Mouse (Mus musculus): Measurements from ENCODE around the gene Cxcl10. TPM values are rescaled to one million over a fixed set of nuclear protein-coding genes. Genes with fewer than 3 reads are reported as not detected.
"Not testable (repeated sequence)": the region's sequence is repeated elsewhere in the genome, so short reads cannot be mapped to it uniquely, and the experiment has no call there.

The Cxcl10 gene
- polyA plus RNA-seq, 1 experiment from 2014 or later = 6.6 TPM

DNA sequence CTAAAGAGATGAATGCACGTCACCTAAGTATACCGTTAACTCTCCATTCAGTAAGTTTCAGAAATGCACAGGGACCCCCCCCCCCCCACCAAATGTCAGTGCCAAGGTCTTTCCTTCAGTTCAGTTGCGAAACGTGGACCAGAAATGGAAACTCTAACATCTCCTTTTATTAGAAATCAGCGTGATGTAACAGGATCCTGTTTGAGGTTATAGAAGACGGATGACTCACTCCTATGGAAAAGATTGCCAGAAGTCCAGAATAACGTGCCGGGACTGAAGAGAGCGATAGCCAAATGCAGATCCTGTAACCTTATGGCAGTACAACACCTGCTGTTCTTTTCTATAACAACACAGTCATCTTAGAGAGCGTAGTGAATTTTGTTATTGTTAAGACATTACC, 19.7 kb upstream of the Cxcl10 start:
- no peak overlapping the region for H3K4me3 ChIP-seq
- no peak overlapping the region for H3K9ac ChIP-seq
- no peak for ATAC-seq
- H3K36me3 ChIP-seq = no peaks in the 10 kb centered on the region
- H3K4me2 ChIP-seq = no peak overlapping the region
- no peak overlapping the region for H3K27ac ChIP-seq
- peaks cover 6% of the 10 kb centered on the region; the same call in 1 of the 2 replicates for H3K27me3 ChIP-seq (replicated peaks)
- peaks cover 14% of the 10 kb centered on the region for H3K4me1 ChIP-seq
- H3K9me3 ChIP-seq (replicated peaks) = no peaks in the 10 kb centered on the region
- WGBS (ENCODE audit: insufficient replicate concordance) = 53% methylated on average over 10 of the region's 10 CpGs

DNA sequence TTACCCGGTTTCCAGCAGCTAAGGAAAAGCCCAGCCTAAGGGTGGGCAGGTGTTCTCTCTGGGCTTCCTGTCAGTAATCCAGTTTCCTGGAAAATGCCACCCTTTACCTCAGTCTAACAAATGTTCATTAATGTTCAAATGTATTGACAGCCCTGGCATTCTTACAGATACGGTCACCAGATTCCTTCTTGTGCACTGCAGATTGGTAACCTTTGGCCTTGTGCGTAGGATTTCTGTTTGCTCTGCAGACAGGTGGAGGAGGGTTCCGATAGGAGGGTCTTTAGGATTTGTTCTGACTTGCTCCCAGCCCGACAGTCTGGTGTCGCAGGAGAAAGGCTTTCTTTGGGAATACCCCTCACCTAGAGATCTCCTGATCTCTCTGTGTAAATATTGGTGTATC, 17.9 kb upstream of the Cxcl10 start:
- peaks cover 10% of the 10 kb centered on the region; the same call in 1 of the 2 replicates for H3K27me3 ChIP-seq (replicated peaks)
- no peaks in the 10 kb centered on the region for H3K9me3 ChIP-seq (replicated peaks)
- H3K4me2 ChIP-seq = no peak overlapping the region
- H3K9ac ChIP-seq = no peak overlapping the region
- H3K4me3 ChIP-seq = no peak overlapping the region
- H3K36me3 ChIP-seq = no peaks in the 10 kb centered on the region
- 65% methylated on average over 6 of the region's 6 CpGs for WGBS (ENCODE audit: insufficient replicate concordance)
- no peak for ATAC-seq
- H3K27ac ChIP-seq = no peak overlapping the region; the same call in 1 of the 2 replicates
- H3K4me1 ChIP-seq = peaks cover 8% of the 10 kb centered on the region

DNA sequence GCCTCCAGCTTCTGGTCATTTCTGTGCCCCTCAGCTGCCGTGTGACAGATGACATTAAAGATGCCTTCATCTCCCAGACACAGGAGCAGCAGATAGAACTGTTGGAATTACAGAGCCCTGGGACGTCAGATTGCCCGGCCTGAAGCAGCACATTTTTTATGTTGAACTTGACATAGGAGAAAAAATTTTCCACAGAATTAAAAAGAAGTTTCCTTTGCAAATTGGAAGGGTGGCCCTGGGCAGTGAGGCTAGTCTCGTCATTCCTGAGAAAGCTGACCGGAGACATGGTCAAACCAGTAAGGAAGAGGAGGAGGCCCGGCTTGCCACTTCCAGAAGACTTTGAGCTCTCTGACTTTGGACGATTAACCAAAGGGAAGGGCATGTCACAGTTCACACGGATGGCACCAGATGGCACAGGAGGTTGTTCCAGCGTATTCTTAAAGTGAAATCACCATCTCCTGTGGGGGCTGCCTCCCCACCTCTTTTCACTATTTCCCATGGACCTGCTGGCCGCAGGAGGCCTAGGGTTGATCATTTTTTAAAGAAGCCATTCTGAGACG, 16.5 kb upstream of the Cxcl10 start:
- Histone ChIP-seq H3K4me3 (no peak overlapping the region), H3K27ac (no peak overlapping the region), H3K9me3 (replicated peaks) (no peaks in the 10 kb centered on the region), H3K9ac (no peak overlapping the region), H3K4me1 (peaks cover under 1% of the 10 kb centered on the region; the same call in 1 of the 2 replicates), H3K36me3 (no peaks in the 10 kb centered on the region), H3K4me2 (no peak overlapping the region), H3K27me3 (replicated peaks) (peaks cover 10% of the 10 kb centered on the region; the same call in 1 of the 2 replicates)
- 70% methylated on average over 11 of the region's 11 CpGs for WGBS (ENCODE audit: insufficient replicate concordance)
- no peak for ATAC-seq

GRCm38 (mm10) chr5:92364011-92364410, 15.3 kb upstream of the Cxcl10 start:
- Histone ChIP-seq H3K9ac (no peak overlapping the region), H3K36me3 (no peaks in the 10 kb centered on the region), H3K4me1 (no peaks in the 10 kb centered on the region), H3K4me3 (no peak overlapping the region), H3K9me3 (replicated peaks) (no peaks in the 10 kb centered on the region), H3K27ac (no peak overlapping the region), H3K27me3 (replicated peaks) (peaks cover 10% of the 10 kb centered on the region; the same call in 1 of the 2 replicates), H3K4me2 (no peak overlapping the region)
- no peak for ATAC-seq
- 73% methylated on average over 5 of the region's 5 CpGs for WGBS (ENCODE audit: insufficient replicate concordance)

DNA sequence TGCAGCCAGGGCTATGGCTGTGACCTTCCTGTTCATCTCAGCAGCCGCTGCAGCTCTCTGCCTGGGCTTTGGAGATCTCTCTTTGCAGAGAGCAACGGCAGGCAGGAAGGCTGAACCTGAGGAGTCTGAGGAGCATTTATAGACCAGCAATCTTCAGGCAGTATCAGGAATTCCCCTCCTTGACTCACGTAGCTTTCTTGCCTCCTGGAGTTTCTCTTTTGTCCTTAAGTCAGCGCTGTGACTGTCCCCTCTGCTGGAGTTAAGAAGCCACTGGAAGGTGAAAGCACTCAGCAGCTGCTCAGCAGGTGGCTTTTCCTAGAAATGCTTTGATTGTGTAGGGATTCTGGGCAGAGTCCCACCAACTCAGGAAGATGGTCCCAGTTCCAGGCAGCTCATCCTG, 14.5 kb upstream of the Cxcl10 start:
- 16% methylated on average over 4 of the region's 4 CpGs for WGBS (ENCODE audit: insufficient replicate concordance)
- peaks cover 10% of the 10 kb centered on the region; the same call in 1 of the 2 replicates for H3K27me3 ChIP-seq (replicated peaks)
- no peaks in the 10 kb centered on the region for H3K36me3 ChIP-seq
- 0 out of 2 replicates have a peak, but pooled peaks cover under 1% of the 10 kb centered on the region for H3K4me1 ChIP-seq
- H3K4me3 ChIP-seq = no peak overlapping the region
- H3K27ac ChIP-seq = no peak overlapping the region
- H3K4me2 ChIP-seq = no peak overlapping the region
- H3K9me3 ChIP-seq (replicated peaks) = no peaks in the 10 kb centered on the region
- ATAC-seq = no peak
- H3K9ac ChIP-seq = no peak overlapping the region

DNA sequence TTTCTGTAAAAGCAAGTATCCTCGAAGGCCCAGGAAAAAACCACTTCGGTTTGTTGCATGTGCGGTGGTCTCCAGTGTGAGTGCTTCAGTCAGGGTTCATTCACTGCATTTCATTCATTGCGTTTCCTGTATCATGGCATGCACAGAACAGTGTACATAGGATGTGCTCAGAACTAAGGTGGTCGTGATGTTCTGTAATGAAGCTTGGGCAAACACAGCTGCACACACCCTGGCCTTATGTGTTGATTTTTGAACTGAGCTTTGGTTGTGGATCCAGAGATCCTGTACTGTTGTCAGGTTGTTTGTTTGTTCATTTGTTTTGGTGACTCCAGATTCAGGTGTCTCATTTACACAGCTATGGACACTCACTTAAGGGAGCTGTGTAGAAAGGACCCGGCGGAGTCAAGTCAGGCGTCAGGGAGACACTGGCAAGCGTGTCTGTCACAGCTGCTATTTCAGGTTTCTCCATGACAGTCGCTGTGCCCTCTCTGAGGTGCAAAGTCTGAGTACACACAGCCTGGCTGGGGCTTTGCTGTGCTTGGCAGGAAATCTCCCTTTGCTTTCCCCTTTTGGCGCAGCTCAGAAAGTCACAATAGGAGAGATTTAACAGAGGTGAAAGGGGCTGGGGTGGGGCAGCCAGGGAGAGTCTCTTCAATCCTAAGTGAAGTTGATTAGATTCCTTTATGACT, 10.2 kb upstream of the Cxcl10 start:
- Histone ChIP-seq H3K4me3 (no peak overlapping the region), H3K9me3 (replicated peaks) (no peaks in the 10 kb centered on the region), H3K27me3 (replicated peaks) (peaks cover 10% of the 10 kb centered on the region; the same call in 1 of the 2 replicates), H3K27ac (no peak overlapping the region), H3K4me1 (peaks cover 4% of the 10 kb centered on the region; the same call in 1 of the 2 replicates), H3K36me3 (no peaks in the 10 kb centered on the region), H3K4me2 (no peak overlapping the region), H3K9ac (no peak overlapping the region)
- 0 out of 2 replicates have a peak, but pooled peaks have one; percentile 54 for ATAC-seq
- 58% methylated on average over 11 of the region's 11 CpGs for WGBS (ENCODE audit: insufficient replicate concordance)

DNA sequence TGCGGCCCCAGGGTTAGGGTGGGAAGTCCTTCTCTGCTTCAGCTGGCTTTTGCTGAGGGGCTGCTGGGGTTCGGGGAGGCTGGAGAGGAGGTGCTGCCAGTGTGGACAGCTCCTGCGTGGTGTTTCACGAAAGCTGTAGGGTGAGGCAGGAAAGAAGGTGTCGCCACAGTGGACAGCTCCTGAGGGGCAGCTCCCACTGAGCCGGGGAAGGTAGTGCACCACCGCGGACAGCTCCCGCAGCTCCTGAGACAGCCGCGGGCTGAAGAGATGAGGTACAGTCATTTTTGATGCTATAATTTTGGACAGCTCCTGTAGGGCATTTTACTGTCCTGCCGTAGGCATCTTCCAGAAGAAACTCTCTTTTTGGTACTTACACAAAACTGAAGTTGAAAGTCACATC, 9.3 kb upstream of the Cxcl10 start:
- Histone ChIP-seq H3K9ac (no peak overlapping the region), H3K4me1 (peaks cover 5% of the 10 kb centered on the region), H3K9me3 (replicated peaks) (no peaks in the 10 kb centered on the region), H3K36me3 (no peaks in the 10 kb centered on the region), H3K4me2 (no peak overlapping the region), H3K27me3 (replicated peaks) (peaks cover 7% of the 10 kb centered on the region; the same call in 1 of the 2 replicates), H3K27ac (no peak overlapping the region), H3K4me3 (no peak overlapping the region)
- WGBS (ENCODE audit: insufficient replicate concordance) = 23% methylated on average over 12 of the region's 12 CpGs
- no peak for ATAC-seq

DNA sequence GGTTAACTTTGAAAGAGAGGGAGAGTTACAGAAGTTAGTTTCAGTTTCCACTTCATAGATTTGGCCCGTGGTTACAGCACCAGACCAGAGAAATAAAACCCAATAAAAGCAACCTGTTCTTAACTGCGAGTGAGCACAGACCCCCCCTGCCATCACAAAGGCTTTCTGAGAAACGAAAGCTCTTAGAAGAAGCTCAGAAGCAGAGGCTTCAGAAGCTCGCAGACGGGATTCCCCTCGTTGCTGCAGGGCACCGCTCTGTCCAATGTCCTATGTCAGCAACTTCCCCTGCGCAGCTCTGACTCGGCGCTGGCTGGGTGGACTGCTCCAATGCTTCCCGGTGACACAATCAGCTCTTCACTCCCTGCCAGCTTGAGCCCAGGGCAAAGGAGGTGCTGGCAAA, 4.8 kb upstream of the Cxcl10 start:
- H3K4me1 ChIP-seq = peaks cover 19% of the 10 kb centered on the region
- ATAC-seq = peak; percentile 33; the same call in 1 of the 2 replicates
- WGBS (ENCODE audit: insufficient replicate concordance) = 22% methylated on average over 11 of the region's 11 CpGs
- no peak overlapping the region for H3K27ac ChIP-seq
- peak overlapping the region; percentile 37 for H3K4me3 ChIP-seq
- no peaks in the 10 kb centered on the region for H3K36me3 ChIP-seq
- no peak overlapping the region for H3K9ac ChIP-seq
- peak overlapping the region; percentile 57 for H3K4me2 ChIP-seq
- peaks cover 6% of the 10 kb centered on the region; the same call in 1 of the 2 replicates for H3K27me3 ChIP-seq (replicated peaks)
- no peaks in the 10 kb centered on the region for H3K9me3 ChIP-seq (replicated peaks)

GRCm38 (mm10) chr5:92352716-92353115, 4.0 kb upstream of the Cxcl10 start:
- H3K36me3 ChIP-seq; H3K9ac ChIP-seq; ATAC-seq; H3K27ac ChIP-seq; H3K4me3 ChIP-seq; H3K9me3 ChIP-seq (replicated peaks): not testable (repeated sequence)
- 65% methylated on average over 4 of the region's 4 CpGs for WGBS (ENCODE audit: insufficient replicate concordance)
- Histone ChIP-seq H3K4me2 (peak overlapping the region; percentile 57), H3K4me1 (peaks cover 21% of the 10 kb centered on the region), H3K27me3 (replicated peaks) (peaks cover 12% of the 10 kb centered on the region)

GRCm38 (mm10) chr5:92349731-92350130, 1.0 kb upstream of the Cxcl10 start:
- WGBS (ENCODE audit: insufficient replicate concordance) = 72% methylated on average over 7 of the region's 7 CpGs
- no peak overlapping the region for H3K4me3 ChIP-seq
- H3K36me3 ChIP-seq = no peaks in the 10 kb centered on the region
- H3K9me3 ChIP-seq (replicated peaks) = no peaks in the 10 kb centered on the region
- peaks cover 21% of the 10 kb centered on the region for H3K4me1 ChIP-seq
- no peak for ATAC-seq
- H3K27ac ChIP-seq = no peak overlapping the region
- H3K27me3 ChIP-seq (replicated peaks) = peaks cover 13% of the 10 kb centered on the region
- no peak overlapping the region for H3K9ac ChIP-seq
- 0 out of 2 replicates have a peak overlapping the region, but pooled peaks have one; percentile 53 for H3K4me2 ChIP-seq

DNA sequence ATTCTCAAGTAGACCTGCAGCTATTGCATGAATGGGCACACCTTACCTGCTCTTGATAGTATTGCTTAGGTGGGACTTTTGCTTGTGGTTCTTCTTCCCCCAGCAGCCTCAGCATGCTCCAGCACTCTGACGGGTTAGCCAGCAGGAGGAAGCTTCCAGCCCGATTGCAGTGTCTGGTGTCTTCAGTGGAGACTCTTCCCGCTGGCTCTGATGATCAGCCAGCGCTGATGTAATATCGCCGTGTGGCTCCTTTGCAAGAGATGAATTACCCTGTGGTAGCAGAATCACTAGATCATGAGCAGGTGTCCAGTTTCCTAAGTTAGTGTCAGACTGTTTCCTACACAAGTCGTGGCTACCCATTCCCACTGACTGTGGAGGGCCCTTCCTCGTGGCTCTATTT, 3.7 kb downstream of the Cxcl10 start:
- no peak overlapping the region for H3K9ac ChIP-seq
- no peaks in the 10 kb centered on the region for H3K9me3 ChIP-seq (replicated peaks)
- peaks cover 20% of the 10 kb centered on the region for H3K27me3 ChIP-seq (replicated peaks)
- peaks cover 16% of the 10 kb centered on the region for H3K4me1 ChIP-seq
- no peaks in the 10 kb centered on the region for H3K36me3 ChIP-seq
- H3K4me2 ChIP-seq = no peak overlapping the region
- no peak overlapping the region for H3K4me3 ChIP-seq
- WGBS (ENCODE audit: insufficient replicate concordance) = 59% methylated on average over 8 of the region's 8 CpGs
- ATAC-seq = no peak
- H3K27ac ChIP-seq = no peak overlapping the region

DNA sequence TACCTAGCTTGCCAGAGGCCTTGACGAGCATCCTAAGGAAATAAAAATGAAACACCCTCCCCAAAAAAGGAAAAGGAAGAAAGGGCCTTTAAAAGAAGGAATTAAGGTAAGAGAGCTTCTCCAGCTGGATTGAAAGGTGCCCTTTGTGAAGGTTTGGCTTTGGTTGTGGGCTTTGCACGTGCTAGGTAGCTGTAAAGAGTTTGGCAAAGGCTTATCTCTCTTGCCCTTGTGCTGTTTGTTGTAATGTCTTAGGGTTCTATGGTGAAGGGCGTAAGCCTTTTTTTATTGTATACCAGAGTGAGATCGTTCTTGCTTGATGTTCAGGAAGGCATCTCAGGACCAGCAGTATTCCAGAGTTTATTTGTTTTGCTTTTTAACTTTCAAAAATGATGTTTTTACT, 8.1 kb downstream of the Cxcl10 start:
- no peaks in the 10 kb centered on the region for H3K4me1 ChIP-seq
- no peak overlapping the region for H3K4me2 ChIP-seq
- no peak overlapping the region for H3K9ac ChIP-seq
- peaks cover 7% of the 10 kb centered on the region; the same call in 1 of the 2 replicates for H3K27me3 ChIP-seq (replicated peaks)
- WGBS (ENCODE audit: insufficient replicate concordance) = 58% methylated on average over 4 of the region's 4 CpGs
- H3K4me3 ChIP-seq = no peak overlapping the region
- H3K36me3 ChIP-seq = no peaks in the 10 kb centered on the region
- no peak for ATAC-seq
- H3K9me3 ChIP-seq (replicated peaks) = no peaks in the 10 kb centered on the region
- no peak overlapping the region for H3K27ac ChIP-seq
